Mouse (Mus musculus) adrenal gland, postnatal 10 days (tissue): ENCODE data around the gene Fam208b. TPM values are rescaled to one million over a fixed set of nuclear protein-coding genes. Genes with fewer than 3 reads are reported as not detected.

ENCODE experiments used
- total RNA-seq, 2 experiments: library from RNA; stranded (reverse); gene quantifications; 2 replicates each; pipeline ENCODE4 v1.2.3; 2021

The Fam208b gene
- total RNA-seq, 2 experiments from 2014 or later, result 18.7 to 27.2 TPM

Other genes with a start within 250 kb of the Fam208b start
- gene Gdi2, start 73.0 kb downstream of the Fam208b start, total RNA-seq, result 100 to 1,000 TPM; 347 to 374 TPM
- 10 to 100 TPM; 11.1 to 12.4 TPM for gene Asb13, start 22.9 kb upstream of the Fam208b start, total RNA-seq
- gene Calml3, start 193.2 kb upstream of the Fam208b start, total RNA-seq, result not detected
- gene Calm4, start 226.6 kb upstream of the Fam208b start, total RNA-seq, result not detected
- not detected for gene Calm5, start 243.1 kb upstream of the Fam208b start, total RNA-seq